Comparison of ENCODE assay signal across 22 mouse cellular contexts in the genomic region with DNA sequence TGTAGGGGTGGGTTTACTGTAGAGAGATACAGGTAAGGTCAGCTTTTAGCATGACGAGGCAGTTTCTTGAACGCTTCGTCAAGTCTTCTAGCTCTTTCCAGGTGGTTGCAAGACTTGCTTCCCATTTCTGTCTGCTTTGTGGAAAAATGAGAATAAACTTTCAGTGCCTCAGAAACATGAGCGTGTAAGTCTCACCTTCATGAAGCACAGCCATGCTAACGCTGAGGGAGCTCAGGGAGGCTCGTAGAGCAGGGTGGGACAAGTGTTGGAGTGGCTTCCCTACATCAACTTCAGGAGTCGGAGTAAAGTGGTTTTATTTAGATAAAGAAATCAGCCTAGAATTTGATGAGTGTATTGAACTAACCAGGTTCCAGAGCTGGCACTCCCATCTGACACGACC. TPM values are rescaled to one million over a fixed set of nuclear protein-coding genes. Genes with fewer than 3 reads are reported as not detected.
DNase-seq lines count a peak whose midpoint lies in the region; ATAC-seq and TF ChIP-seq lines count a peak whose summit lies in the region.
"Had no signal": no experiment of that assay in that cellular context is flagged by ENCODE, and none has a peak within 500 bp of the region (broad histone marks: within the 10 kb centered on the region; RNA-seq: fewer than 3 reads in every experiment).

No protein-coding gene starts in this region.

- TF ChIP-seq CTCF in gastrocnemius, adult 2 months (IDR thresholded peaks at IDR 0.05) = no peak

- in situ Hi-C loops in ES-E14 (cut with MboI; ENCODE audit: low sequenced_read_pairs in 2 of 2, unreplicated experiment in 2 of 2) = no loop called here

- peaks cover 33% of the 10 kb centered on the region for H3K4me1 ChIP-seq in heart, embryonic 10.5 days
- H3K4me1 ChIP-seq in heart, embryonic 11.5 days (ENCODE audit: control insufficient read depth, insufficient read depth, low read length) = peaks cover 19% of the 10 kb centered on the region
- H3K4me1 ChIP-seq in ES-E14 (ENCODE audit: control insufficient read depth in 2 of 2, insufficient read depth in 2 of 2, low read length in 2 of 2, poor library complexity in 1 of 2) = peaks cover 0 to 10% of the 10 kb centered on the region in 2 experiments

- no peaks in the 10 kb centered on the region for H3K9me3 ChIP-seq in heart, embryonic 10.5 days
- H3K9me3 ChIP-seq in heart, embryonic 11.5 days (replicated peaks; ENCODE audit: control insufficient read depth, low read length) = no peaks in the 10 kb centered on the region
- H3K9me3 ChIP-seq in ES-E14 (ENCODE audit: control insufficient read depth, insufficient read depth, low read depth, low read length) = no peaks in the 10 kb centered on the region
- H3K9me3 ChIP-seq: embryonic facial prominence, embryonic 13.5 days; embryonic facial prominence, embryonic 15.5 days; forebrain, embryonic 13.5 days; forebrain, embryonic 15.5 days had no signal

- no peaks in the 10 kb centered on the region for H3K27me3 ChIP-seq in heart, embryonic 10.5 days (ENCODE audit: insufficient read depth, poor library complexity, severe bottlenecking)
- no peaks in the 10 kb centered on the region for H3K27me3 ChIP-seq in heart, embryonic 11.5 days (ENCODE audit: control insufficient read depth, insufficient read depth, low read length)
- H3K27me3 ChIP-seq: CH12.LX; embryonic facial prominence, embryonic 13.5 days; embryonic facial prominence, embryonic 15.5 days; forebrain, embryonic 13.5 days; forebrain, embryonic 15.5 days had no signal

- intact Hi-C loops in gastrocnemius, adult 2 months (cut with DNase I) = no loop called here

- DNase-seq in gastrocnemius, adult 2 months = no peak
- DNase-seq in gastrocnemius, adult 8-10 months (ENCODE audit: low spot score in 2 of 2) = no peak
- peak; percentile 54 for DNase-seq in heart, embryonic 10.5 days (ENCODE audit: low spot score)
- DNase-seq in ES-E14 (ENCODE audit: low read depth, low spot score) = no peak
- DNase-seq: adrenal gland, adult 2 months; adrenal gland, postnatal 25 days; B cell, adult 2 months; cerebellum, adult 11 months; cerebellum, adult 18-20 months; cerebellum, adult 8-10 months; cerebellum, adult 9-11 months; cerebellum, postnatal 14 days; cerebellum, postnatal 36 days; embryo, embryonic 11 days; forebrain, postnatal 0 days had no signal

- H3K27ac ChIP-seq in gastrocnemius, adult 2 months = no peak overlapping the region
- H3K27ac ChIP-seq in heart, embryonic 10.5 days = no peak overlapping the region
- no peak overlapping the region for H3K27ac ChIP-seq in heart, embryonic 11.5 days (ENCODE audit: low read depth, low read length)
- H3K27ac ChIP-seq in ES-E14 (ENCODE audit: insufficient read depth, low read depth, low read length, poor library complexity, severe bottlenecking) = no peak overlapping the region
- H3K27ac ChIP-seq: embryonic facial prominence, embryonic 13.5 days; embryonic facial prominence, embryonic 15.5 days had no signal

- H3K4me3 ChIP-seq in gastrocnemius, adult 2 months = peak overlapping the region; percentile 7; the same call in 1 of the 2 replicates
- H3K4me3 ChIP-seq in heart, embryonic 10.5 days = no peak overlapping the region
- H3K4me3 ChIP-seq in heart, embryonic 11.5 days (ENCODE audit: low read depth, low read length) = no peak overlapping the region
- H3K4me3 ChIP-seq in ES-E14 (ENCODE audit: insufficient read depth in 1 of 2, low read depth in 1 of 2, low read length in 2 of 2, poor library complexity in 1 of 2, severe bottlenecking in 1 of 2) = no peak overlapping the region
- H3K4me3 ChIP-seq: embryonic facial prominence, embryonic 13.5 days; embryonic facial prominence, embryonic 15.5 days; forebrain, embryonic 13.5 days; forebrain, embryonic 15.5 days had no signal

- peaks cover 26% of the 10 kb centered on the region for H3K36me3 ChIP-seq in heart, embryonic 10.5 days
- peaks cover 11% of the 10 kb centered on the region for H3K36me3 ChIP-seq in heart, embryonic 11.5 days (ENCODE audit: control insufficient read depth, insufficient read depth, low read length)
- H3K36me3 ChIP-seq in ES-E14 (ENCODE audit: control insufficient read depth, insufficient read depth, low read length, poor library complexity, severe bottlenecking) = peaks cover 23% of the 10 kb centered on the region

- WGBS in heart, embryonic 10.5 days = 85% methylated on average over 8 of the region's 8 CpGs
- 82% methylated on average over 8 of the region's 8 CpGs for WGBS in heart, embryonic 11.5 days (ENCODE audit: insufficient replicate concordance)

- ATAC-seq in heart, embryonic 11.5 days (replicated peaks; ENCODE audit: insufficient number of reproducible peaks, low FRiP score, low TSS enrichment) = no peak
- ATAC-seq: CD4-positive, CD25-positive, alpha-beta regulatory T cell, adult 4 months; forebrain, embryonic 13.5 days; forebrain, embryonic 15.5 days; forebrain, postnatal 0 days had no signal

- no peak overlapping the region for H3K4me2 ChIP-seq in heart, embryonic 11.5 days
- H3K4me2 ChIP-seq: embryonic facial prominence, embryonic 13.5 days; embryonic facial prominence, embryonic 15.5 days; forebrain, embryonic 13.5 days; forebrain, embryonic 15.5 days had no signal

- no peak overlapping the region for H3K9ac ChIP-seq in heart, embryonic 11.5 days (ENCODE audit: low read depth, low read length)
- H3K9ac ChIP-seq in ES-E14 (ENCODE audit: insufficient read depth, low read depth, low read length, poor library complexity, severe bottlenecking) = no peak overlapping the region
- H3K9ac ChIP-seq: embryonic facial prominence, embryonic 13.5 days; embryonic facial prominence, embryonic 15.5 days; forebrain, embryonic 15.5 days; forebrain, postnatal 0 days had no signal

TF ChIP-seq in ES-E14, 5 proteins besides CTCF, POLR2A, EP300 and RAD21:
- TF ChIP-seq ZC3H11A (IDR thresholded peaks at IDR 0.05; ENCODE audit: borderline replicate concordance, low read depth, low read length) (no peak), MAFK (IDR thresholded peaks at IDR 0.05; ENCODE audit: insufficient read depth, low read depth, low read length) (0 out of 2 replicates have a peak, but pooled peaks have one; percentile 35)

RNA-seq across cellular contexts. Expression of a gene that starts 17.1 kb away (rescaled TPM):
- 100 to 1,000 TPM; 213 to 241 TPM for total RNA-seq in gastrocnemius, adult 2 months (2021)
- 100 to 1,000 TPM; 203 to 219 (median 212) TPM for total RNA-seq in gastrocnemius, adult 8-10 months (2022)
- polyA plus RNA-seq in heart, embryonic 10.5 days (2016; fragmentation: Nextera tagmentation; extraction: Ambion mirVana) = 390 and 445 TPM in 2 replicates
- polyA plus RNA-seq in heart, embryonic 11.5 days (2014; fragmentation: Nextera tagmentation; extraction: Ambion mirVana) = 433 and 469 TPM in 2 replicates
- total RNA-seq in ES-E14 (2012; rRNA removed) = 536 and 572 TPM in 2 replicates
